Mouse (Mus musculus) retina, postnatal 7 days (tissue): ENCODE measurements around the gene Cnr2.

Source experiments
- DNase-seq: peaks from one replicate; pipeline ENCODE4 v3.0.0-alpha.2; 2012; ENCODE audit warnings: low read depth, low spot score

Gene Cnr2

DNA sequence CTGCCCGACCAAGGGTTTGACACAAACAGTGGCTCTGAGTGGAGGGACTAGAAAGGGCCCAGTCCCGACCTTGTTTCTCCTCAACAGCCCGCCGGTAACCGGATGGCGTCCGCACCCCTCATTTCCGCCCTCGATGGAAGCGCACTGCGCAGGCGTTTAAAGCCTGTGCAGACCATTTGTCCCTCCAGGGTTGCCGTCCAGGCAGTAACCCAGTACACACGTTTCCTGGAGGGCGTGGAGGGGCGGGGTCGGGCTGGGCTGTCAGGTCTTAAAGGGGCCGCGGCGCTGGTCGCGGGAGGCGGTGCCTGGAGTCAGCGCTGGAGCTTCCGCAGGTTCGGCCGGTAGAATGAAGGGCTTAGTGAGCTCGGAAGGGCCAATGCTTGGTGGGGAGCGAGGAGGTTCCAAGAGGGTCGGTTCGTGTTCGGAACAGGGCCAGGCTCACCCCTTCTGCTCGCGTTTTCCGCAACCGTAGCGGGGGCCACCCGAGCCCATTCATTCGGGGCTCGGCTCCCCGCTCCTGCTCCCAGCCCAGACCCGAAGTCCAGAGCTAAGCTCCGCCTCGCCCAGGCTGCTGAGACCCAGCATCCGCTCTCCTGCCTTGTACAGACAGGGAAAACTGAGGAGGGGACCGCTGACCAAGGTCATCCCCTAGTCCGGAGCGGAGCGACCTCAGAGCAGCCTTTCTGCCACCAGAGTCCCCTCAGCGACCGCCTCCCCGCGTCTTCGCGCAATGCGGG lies 68.4 kb downstream of the Cnr2 start, which contains the start of gene Gale:
TSS of gene Gale (plus strand) at position 271 of the 737 bp plus-strand sequence.
- DNase-seq, result peak; percentile 93

DNA sequence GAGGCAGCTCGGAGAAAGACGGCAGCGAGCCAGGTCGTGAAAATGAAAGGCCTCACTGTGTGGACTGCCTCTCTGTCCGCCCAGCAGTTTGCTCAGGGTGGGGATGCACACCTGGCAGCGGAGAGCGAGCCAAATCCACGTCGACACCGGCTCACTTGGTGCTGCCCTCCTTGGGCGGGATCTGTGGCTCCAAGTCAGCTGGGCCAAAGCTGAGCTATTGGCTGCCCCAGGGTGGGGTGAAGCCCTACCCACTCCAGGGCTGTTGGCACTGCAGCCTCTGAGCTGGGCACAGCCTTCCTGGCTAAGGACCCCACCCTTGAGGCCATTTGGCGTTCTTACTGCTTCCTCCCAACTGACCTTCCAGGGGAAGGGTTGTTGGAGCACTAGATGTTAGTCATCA lies 69.2 kb downstream of the Cnr2 start:
- DNase-seq, result no peak

DNA sequence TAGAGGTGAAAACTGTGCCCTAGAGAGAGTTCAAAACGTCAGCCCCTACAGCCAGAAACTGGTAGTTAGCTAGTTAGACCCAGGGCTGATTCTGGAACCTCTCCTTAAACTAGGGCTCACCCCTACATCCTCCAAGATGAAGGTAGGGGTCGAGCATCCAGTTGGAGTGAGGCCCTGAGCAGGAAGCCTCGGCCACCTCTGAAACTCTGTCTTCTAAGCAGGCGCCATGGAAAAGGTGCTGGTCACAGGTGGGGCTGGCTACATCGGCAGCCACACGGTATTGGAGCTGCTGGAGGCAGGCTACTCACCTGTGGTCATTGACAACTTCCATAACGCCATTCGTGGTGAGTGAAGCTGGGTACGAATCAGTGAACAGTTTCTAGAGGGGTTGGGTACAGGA lies 69.9 kb downstream of the Cnr2 start:
- DNase-seq, result no peak

DNA sequence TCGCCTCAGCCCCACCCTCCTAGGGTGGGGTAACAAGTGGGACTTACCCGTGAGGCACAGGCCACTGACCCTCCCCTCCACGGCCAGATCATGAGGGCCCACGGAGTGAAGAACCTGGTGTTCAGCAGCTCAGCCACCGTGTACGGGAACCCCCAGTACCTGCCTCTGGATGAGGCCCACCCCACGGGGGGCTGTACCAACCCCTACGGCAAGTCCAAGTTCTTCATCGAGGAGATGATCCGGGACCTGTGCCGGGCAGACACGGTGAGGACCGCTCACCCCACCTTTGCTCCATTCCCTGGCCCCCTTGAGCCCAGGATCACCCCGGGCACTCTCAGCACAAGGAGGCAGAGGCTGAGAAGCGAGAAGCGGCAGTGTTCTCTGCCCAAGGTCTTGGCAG lies 71.1 kb downstream of the Cnr2 start:
- no peak for DNase-seq

DNA sequence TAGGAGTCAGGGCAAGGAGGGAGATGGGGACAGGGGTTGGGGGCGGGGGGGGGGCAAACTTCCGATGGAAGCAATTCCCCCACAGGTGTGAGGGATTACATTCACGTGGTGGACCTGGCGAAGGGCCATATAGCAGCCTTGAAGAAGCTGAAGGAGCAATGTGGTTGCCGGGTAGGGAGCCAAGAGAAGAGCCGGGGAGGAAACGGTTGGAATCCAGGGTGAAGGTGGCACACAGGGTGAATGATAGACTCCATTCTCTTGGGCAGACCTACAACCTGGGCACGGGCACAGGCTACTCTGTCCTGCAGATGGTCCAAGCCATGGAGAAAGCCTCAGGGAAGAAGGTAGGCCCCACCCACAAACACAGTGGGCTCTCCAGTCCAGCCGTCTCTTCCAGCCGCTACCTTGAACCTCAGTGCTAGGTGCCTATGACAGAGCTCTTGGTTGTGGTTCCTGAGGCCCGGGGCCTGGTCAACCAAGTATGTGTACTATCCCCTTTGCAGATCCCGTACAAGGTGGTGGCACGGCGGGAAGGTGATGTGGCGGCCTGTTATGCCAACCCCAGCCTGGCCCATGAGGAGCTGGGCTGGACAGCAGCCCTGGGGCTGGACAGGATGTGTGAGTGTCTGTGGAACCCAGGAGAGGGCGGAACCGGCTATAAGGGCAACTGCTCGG lies 72.0 kb downstream of the Cnr2 start:
- no peak for DNase-seq

DNA sequence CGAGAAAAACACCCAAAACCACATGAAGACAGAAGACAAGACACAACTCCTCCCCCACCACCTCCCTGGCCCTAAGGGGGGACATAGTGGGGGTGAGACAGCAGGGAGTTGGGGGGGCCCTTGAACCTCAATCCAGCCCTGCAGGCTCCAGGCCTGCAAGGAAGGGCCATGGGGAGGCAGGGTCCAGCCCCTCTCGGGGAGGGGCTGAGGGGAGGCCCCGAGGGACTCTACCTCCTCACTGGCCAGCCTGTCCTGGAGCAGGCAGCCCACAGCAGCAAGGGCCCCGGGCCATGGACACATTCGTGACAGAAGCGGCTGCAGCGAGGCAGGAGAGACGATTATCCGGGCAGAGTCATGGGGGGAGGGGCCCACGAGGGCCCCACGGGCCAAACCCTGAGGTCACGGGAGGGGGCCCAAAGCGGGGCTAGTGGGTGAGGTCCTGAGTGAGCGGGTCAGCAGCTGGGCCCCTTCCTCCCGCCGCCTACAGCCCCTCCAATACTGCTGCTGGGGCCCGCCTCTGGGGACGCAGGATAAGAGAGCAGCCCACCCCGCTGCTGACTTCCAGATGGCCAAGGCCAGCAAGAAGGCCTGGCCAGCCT lies 73.2 kb downstream of the Cnr2 start:
- DNase-seq, result no peak

DNA sequence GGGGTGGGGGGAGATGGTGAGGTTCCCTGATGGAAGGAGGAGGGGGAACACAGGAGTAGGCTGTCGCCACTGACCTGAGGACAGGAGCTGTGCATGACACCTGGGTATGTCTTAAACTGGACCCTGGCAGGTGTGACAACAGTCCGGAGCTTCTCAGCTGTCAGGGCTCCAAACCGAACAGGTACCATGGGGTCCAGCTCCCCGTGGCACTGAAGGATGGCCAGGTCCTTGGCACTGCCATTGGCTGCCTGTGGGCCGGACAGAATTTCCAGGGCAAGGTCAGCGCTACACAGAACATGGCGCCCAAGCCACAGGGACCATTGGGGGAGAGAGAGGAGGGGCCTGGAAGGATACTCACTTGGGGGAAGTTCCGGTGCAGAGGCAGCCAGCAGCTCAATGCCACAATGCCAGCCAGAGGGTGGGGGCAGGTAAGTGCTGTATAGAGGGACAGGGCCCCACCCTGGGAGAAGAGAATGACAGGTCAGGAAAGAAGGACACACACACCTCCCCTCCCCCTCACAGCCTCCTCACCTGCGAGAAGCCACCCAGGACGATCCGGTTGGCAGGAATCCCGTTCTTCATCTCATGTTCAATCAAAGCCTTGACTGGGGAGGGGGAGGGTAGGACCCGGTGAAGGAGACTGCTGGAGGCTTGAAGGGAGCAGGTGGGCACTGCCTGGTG lies 74.0 kb downstream of the Cnr2 start:
- no peak for DNase-seq
